Mouse (Mus musculus): ENCODE measurements around the gene Zbtb32.

DNA sequence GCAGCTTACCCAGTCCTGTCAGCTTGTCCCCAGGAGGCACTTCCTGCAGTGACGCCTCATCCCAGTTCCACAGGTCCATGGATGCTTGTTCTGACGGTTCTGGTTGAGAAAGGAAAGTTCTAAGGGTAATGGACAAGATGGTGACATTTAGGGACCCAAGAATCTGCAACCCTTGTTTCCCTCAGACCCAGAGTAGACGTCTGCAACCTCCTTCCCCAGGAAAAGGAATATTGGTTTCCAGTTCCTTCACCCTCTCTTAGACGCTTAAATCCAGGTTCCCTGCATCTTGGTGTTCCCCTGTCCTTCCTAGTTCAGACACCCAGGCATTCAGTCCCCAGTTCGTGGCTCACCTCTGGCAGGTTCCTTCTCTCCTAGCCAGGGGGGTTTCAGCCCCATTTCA lies 37.0 kb upstream of the Zbtb32 start, which contains the start of gene Etv2:
- TF ChIP-seq POLR2A (IDR thresholded peaks at IDR 0.05; ENCODE audit: low read depth, low read length): no peak
- no peak for TF ChIP-seq CTCF (IDR thresholded peaks at IDR 0.05; ENCODE audit: extremely low read depth, insufficient read depth, insufficient read length, insufficient replicate concordance)

Data from spleen, adult 2 months (tissue).